Mouse (Mus musculus): ENCODE results near the gene Spsb3. TPM values are rescaled to one million over a fixed set of nuclear protein-coding genes. Genes with fewer than 3 reads are reported as not detected.

Gene Spsb3
- polyA plus RNA-seq, 1 experiment = 9.2 TPM

- Histone ChIP-seq H3K27me3 (ENCODE audit: control insufficient read depth) (no peaks in the 10 kb centered on the region), H3K4me3 (replicated peaks) (peak overlapping the region; percentile 64), H3K4me1 (ENCODE audit: control insufficient read depth) (peaks cover 91% of the 10 kb centered on the region), H3K36me3 (ENCODE audit: control insufficient read depth) (peaks cover 81% of the 10 kb centered on the region), H3K9me3 (ENCODE audit: control insufficient read depth, low read length) (no peaks in the 10 kb centered on the region)
- TF ChIP-seq GATA1 (IDR thresholded peaks at IDR 0.05; ENCODE audit: low read length) (no peak), TAL1 (IDR thresholded peaks at IDR 0.05; ENCODE audit: low read length) (no peak)
Observed at GRCm38 (mm10) chr17:24898041-24898854, 11.8 kb downstream of the Spsb3 start.

DNA sequence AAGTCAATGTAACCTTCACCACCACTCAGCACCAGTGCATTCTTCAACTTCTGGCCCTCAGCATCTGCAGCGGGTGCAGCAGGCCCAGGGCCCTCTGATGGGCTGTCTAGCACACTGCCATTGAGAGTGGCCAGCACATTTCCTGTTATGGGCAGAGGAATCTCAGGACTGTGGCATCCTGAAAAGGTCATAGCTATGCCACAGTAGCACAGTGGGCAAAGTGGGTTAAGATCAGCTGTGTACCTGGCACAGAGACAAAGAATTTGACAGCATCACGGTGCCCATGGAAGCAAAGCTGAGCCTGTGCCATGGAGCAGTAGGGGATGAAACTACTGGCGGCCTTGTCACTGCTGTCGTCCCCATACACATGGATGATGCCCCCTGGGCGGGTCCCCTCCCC lies 12.7 kb downstream of the Spsb3 start:
- Histone ChIP-seq H3K4me1 (ENCODE audit: control insufficient read depth) (peaks cover 91% of the 10 kb centered on the region), H3K27me3 (ENCODE audit: control insufficient read depth) (no peaks in the 10 kb centered on the region), H3K4me3 (replicated peaks) (no peak overlapping the region), H3K36me3 (ENCODE audit: control insufficient read depth) (peaks cover 81% of the 10 kb centered on the region), H3K9me3 (ENCODE audit: control insufficient read depth, low read length) (no peaks in the 10 kb centered on the region)
- TF ChIP-seq GATA1 (IDR thresholded peaks at IDR 0.05; ENCODE audit: low read length) (no peak), TAL1 (IDR thresholded peaks at IDR 0.05; ENCODE audit: low read length) (no peak)

- peaks cover 93% of the 10 kb centered on the region for H3K4me1 ChIP-seq (ENCODE audit: control insufficient read depth)
Observed at GRCm38 (mm10) chr17:24900014-24900413, 13.6 kb downstream of the Spsb3 start.

GRCm38 (mm10) chr17:24902124-24902523 lies 15.7 kb downstream of the Spsb3 start:
- no peaks in the 10 kb centered on the region for H3K9me3 ChIP-seq (ENCODE audit: control insufficient read depth, low read length)
- TF ChIP-seq TAL1 (IDR thresholded peaks at IDR 0.05; ENCODE audit: low read length) (no peak), GATA1 (IDR thresholded peaks at IDR 0.05; ENCODE audit: low read length) (no peak)
- H3K4me3 ChIP-seq (replicated peaks) = peak overlapping the region; percentile 59
- peaks cover 80% of the 10 kb centered on the region for H3K4me1 ChIP-seq (ENCODE audit: control insufficient read depth)
- no peaks in the 10 kb centered on the region for H3K27me3 ChIP-seq (ENCODE audit: control insufficient read depth)
- H3K36me3 ChIP-seq (ENCODE audit: control insufficient read depth) = peaks cover 100% of the 10 kb centered on the region

More at GRCm38 (mm10) chr17:24900014-24900413, 13.6 kb downstream of the Spsb3 start:
- Histone ChIP-seq H3K27me3 (ENCODE audit: control insufficient read depth) (no peaks in the 10 kb centered on the region), H3K9me3 (ENCODE audit: control insufficient read depth, low read length) (no peaks in the 10 kb centered on the region), H3K36me3 (ENCODE audit: control insufficient read depth) (peaks cover 86% of the 10 kb centered on the region), H3K4me3 (replicated peaks) (no peak overlapping the region)
- TF ChIP-seq TAL1 (IDR thresholded peaks at IDR 0.05; ENCODE audit: low read length) = no peak
- no peak for TF ChIP-seq GATA1 (IDR thresholded peaks at IDR 0.05; ENCODE audit: low read length)

DNA sequence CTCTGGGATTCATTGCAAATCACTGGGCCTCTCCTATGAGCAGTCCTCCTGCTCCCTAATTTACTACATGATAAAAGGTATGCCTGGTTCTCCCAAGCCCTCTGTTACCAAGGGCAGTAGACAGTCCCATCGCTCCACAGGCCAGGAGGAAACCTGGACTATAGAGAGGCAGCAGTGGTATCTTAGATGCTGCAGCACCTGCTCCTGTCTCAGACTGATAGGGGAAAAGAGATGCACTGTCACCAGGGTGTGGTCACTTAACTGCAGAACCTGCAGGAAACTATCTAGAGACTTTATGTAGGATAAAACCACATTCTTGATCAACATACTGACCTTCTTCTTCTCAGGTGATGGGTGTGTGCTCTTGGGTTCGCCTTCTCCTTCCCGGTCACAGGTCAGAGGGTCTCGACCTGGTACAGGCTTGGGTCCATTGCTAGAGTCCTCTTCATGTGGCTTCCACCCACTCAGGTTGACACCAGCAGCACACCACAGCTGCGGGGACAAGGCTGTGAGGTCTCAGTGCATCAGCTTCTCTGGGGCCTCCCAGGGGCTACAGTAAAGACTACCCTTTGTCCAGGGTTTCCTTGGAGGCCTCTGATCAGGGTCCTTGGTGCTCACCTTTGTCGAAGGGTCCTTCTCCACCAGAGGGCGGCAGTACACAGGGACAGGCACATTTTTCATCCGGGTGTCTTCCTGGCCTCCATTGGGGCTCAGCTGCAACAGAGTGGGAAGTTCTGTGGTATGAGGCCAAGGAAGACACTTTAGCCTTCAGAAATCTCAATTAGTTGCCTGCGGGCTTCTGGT lies 16.4 kb downstream of the Spsb3 start:
- peaks cover 100% of the 10 kb centered on the region for H3K36me3 ChIP-seq (ENCODE audit: control insufficient read depth)
- H3K9me3 ChIP-seq (ENCODE audit: control insufficient read depth, low read length) = no peaks in the 10 kb centered on the region
- H3K4me3 ChIP-seq (replicated peaks) = peak overlapping the region; percentile 59
- TF ChIP-seq GATA1 (IDR thresholded peaks at IDR 0.05; ENCODE audit: low read length) (peak; percentile 98), TAL1 (IDR thresholded peaks at IDR 0.05; ENCODE audit: low read length) (peak; percentile 100)
- H3K4me1 ChIP-seq (ENCODE audit: control insufficient read depth) = peaks cover 73% of the 10 kb centered on the region
- no peaks in the 10 kb centered on the region for H3K27me3 ChIP-seq (ENCODE audit: control insufficient read depth)

- peaks cover 100% of the 10 kb centered on the region for H3K36me3 ChIP-seq (ENCODE audit: control insufficient read depth)
- H3K27me3 ChIP-seq (ENCODE audit: control insufficient read depth) = no peaks in the 10 kb centered on the region
- TF ChIP-seq TAL1 (IDR thresholded peaks at IDR 0.05; ENCODE audit: low read length) = no peak
- no peak for TF ChIP-seq GATA1 (IDR thresholded peaks at IDR 0.05; ENCODE audit: low read length)
- no peaks in the 10 kb centered on the region for H3K9me3 ChIP-seq (ENCODE audit: control insufficient read depth, low read length)
- H3K4me3 ChIP-seq (replicated peaks) = no peak overlapping the region
- H3K4me1 ChIP-seq (ENCODE audit: control insufficient read depth) = peaks cover 64% of the 10 kb centered on the region
Observed at GRCm38 (mm10) chr17:24903767-24904166, 17.3 kb downstream of the Spsb3 start.

- H3K9me3 ChIP-seq (ENCODE audit: control insufficient read depth, low read length) = no peaks in the 10 kb centered on the region
- no peaks in the 10 kb centered on the region for H3K27me3 ChIP-seq (ENCODE audit: control insufficient read depth)
- TF ChIP-seq TAL1 (IDR thresholded peaks at IDR 0.05; ENCODE audit: low read length) = no peak
- TF ChIP-seq GATA1 (IDR thresholded peaks at IDR 0.05; ENCODE audit: low read length) = no peak
- peaks cover 35% of the 10 kb centered on the region for H3K4me1 ChIP-seq (ENCODE audit: control insufficient read depth)
- H3K36me3 ChIP-seq (ENCODE audit: control insufficient read depth) = peaks cover 100% of the 10 kb centered on the region
- no peak overlapping the region for H3K4me3 ChIP-seq (replicated peaks)
Observed at GRCm38 (mm10) chr17:24907591-24907990, 21.1 kb downstream of the Spsb3 start.

DNA sequence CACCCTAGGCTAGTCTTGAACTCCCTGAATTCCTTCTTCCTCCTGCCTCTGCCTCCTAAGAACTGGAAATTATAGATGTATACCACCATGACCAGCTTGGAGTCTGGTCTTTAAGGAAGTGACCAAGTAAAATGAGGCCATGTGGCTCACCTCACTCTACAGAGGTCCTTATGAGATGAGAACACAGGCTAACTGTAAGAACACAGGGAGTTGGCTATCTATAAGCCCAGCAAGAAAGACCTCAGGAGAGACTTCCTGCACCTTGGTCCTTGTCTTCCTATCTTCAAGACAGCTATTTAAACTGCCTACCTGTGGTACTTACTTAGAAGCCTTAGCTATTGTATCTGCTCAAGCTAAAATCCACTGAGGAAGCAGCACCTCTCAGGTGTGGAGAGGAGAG lies 27.5 kb downstream of the Spsb3 start:
- Histone ChIP-seq H3K36me3 (ENCODE audit: control insufficient read depth) (peaks cover 99% of the 10 kb centered on the region), H3K4me3 (replicated peaks) (no peak overlapping the region), H3K9me3 (ENCODE audit: control insufficient read depth, low read length) (no peaks in the 10 kb centered on the region), H3K4me1 (ENCODE audit: control insufficient read depth) (peaks cover 24% of the 10 kb centered on the region), H3K27me3 (ENCODE audit: control insufficient read depth) (no peaks in the 10 kb centered on the region)
- TF ChIP-seq TAL1 (IDR thresholded peaks at IDR 0.05; ENCODE audit: low read length) = no peak
- no peak for TF ChIP-seq GATA1 (IDR thresholded peaks at IDR 0.05; ENCODE audit: low read length)

DNA sequence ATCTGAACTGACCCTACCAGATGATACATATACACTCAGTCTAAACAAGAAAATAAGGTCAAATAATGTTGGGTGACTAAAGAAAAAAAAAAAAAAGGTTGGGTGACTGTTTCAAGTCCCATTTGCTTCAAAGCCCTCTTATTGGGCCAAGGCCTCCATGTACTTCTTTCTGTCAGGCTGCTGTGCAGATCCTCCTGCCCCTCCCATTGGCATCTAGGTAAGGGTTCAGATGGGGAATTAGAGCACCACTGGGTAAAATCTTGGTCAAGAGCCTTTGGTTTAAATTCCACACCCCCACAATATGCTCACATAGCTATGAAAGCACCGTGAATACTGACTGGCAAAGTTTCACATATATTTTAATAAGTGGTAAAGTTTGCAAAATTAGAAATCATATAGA lies 36.8 kb downstream of the Spsb3 start:
- Histone ChIP-seq H3K4me1 (ENCODE audit: control insufficient read depth) (peaks cover 8% of the 10 kb centered on the region), H3K4me3 (replicated peaks) (no peak overlapping the region), H3K9me3 (ENCODE audit: control insufficient read depth, low read length) (no peaks in the 10 kb centered on the region), H3K27me3 (ENCODE audit: control insufficient read depth) (no peaks in the 10 kb centered on the region), H3K36me3 (ENCODE audit: control insufficient read depth) (peaks cover 96% of the 10 kb centered on the region)
- TF ChIP-seq TAL1 (IDR thresholded peaks at IDR 0.05; ENCODE audit: low read length) (no peak), GATA1 (IDR thresholded peaks at IDR 0.05; ENCODE audit: low read length) (no peak)
